Mouse (Mus musculus) adrenal gland, postnatal 25 days (tissue): Measurements from ENCODE around the gene Fads6. TPM values are rescaled to one million over a fixed set of nuclear protein-coding genes. Genes with fewer than 3 reads are reported as not detected.

Experiments
- DNase-seq: peaks from one replicate; pipeline ENCODE4 v3.0.0; 2021; ENCODE audit warnings: mixed read lengths
- total RNA-seq: library from RNA; stranded (reverse); gene quantifications from 2 replicates; pipeline ENCODE4 v1.2.3, GENCODE M21; 2021

Gene Fads6
- total RNA-seq, 1 experiment from 2014 or later, result 93.9 TPM

- DNase-seq, result no peak
Observed at GRCm38 (mm10) chr11:115275954-115276353, 21.5 kb downstream of the Fads6 start.

GRCm38 (mm10) chr11:115275509-115275908 is 22.0 kb downstream of the Fads6 start:
- peak; percentile 50 for DNase-seq

GRCm38 (mm10) chr11:115274771-115275170 is 22.7 kb downstream of the Fads6 start:
- DNase-seq, result no peak

GRCm38 (mm10) chr11:115274178-115274577 is 23.3 kb downstream of the Fads6 start:
- DNase-seq, result no peak

GRCm38 (mm10) chr11:115273735-115274134 is 23.7 kb downstream of the Fads6 start:
- no peak for DNase-seq

GRCm38 (mm10) chr11:115272894-115273498 is 24.5 kb downstream of the Fads6 start:
- peak; percentile 73 for DNase-seq

- DNase-seq, result no peak
Observed at GRCm38 (mm10) chr11:115271481-115271880, 26.0 kb downstream of the Fads6 start.

- no peak for DNase-seq
Observed at GRCm38 (mm10) chr11:115271052-115271451, 26.4 kb downstream of the Fads6 start.

GRCm38 (mm10) chr11:115270148-115270861 is 27.2 kb downstream of the Fads6 start:
- peak; percentile 76 for DNase-seq

GRCm38 (mm10) chr11:115269330-115270066 is 28.0 kb downstream of the Fads6 start:
- no peak for DNase-seq

GRCm38 (mm10) chr11:115267958-115268357 is 29.5 kb downstream of the Fads6 start:
- DNase-seq, result no peak

- peak; percentile 67 for DNase-seq
Observed at GRCm38 (mm10) chr11:115267061-115267883, 30.2 kb downstream of the Fads6 start, which contains the start of gene Grin2c. Grin2c (minus strand) TSS chr11:115267243.

- DNase-seq, result peak; percentile 52
Observed at GRCm38 (mm10) chr11:115266400-115266778, 31.1 kb downstream of the Fads6 start.

GRCm38 (mm10) chr11:115265771-115266399 is 31.6 kb downstream of the Fads6 start:
- no peak for DNase-seq

GRCm38 (mm10) chr11:115264862-115265668 is 32.4 kb downstream of the Fads6 start:
- DNase-seq, result no peak

- DNase-seq, result no peak
Observed at GRCm38 (mm10) chr11:115264136-115264861, 33.2 kb downstream of the Fads6 start.

GRCm38 (mm10) chr11:115262954-115263353 is 34.5 kb downstream of the Fads6 start:
- no peak for DNase-seq

GRCm38 (mm10) chr11:115259134-115259533 is 38.3 kb downstream of the Fads6 start:
- DNase-seq, result no peak

GRCm38 (mm10) chr11:115257775-115258510 is 39.5 kb downstream of the Fads6 start:
- DNase-seq, result no peak
